Comparison of ENCODE assay signal across 11 mouse cellular contexts in genomic region chr9:53404050-53404752, GRCm38 (mm10). TPM values are rescaled to one million over a fixed set of nuclear protein-coding genes. Genes with fewer than 3 reads are reported as not detected.
DNase-seq lines count a peak whose midpoint lies in the region; ATAC-seq and TF ChIP-seq lines count a peak whose summit lies in the region.
"Had no signal": no experiment of that assay in that cellular context is flagged by ENCODE, and none has a peak within 500 bp of the region (broad histone marks: within the 10 kb centered on the region; RNA-seq: fewer than 3 reads in every experiment).

No protein-coding gene starts in this region.

- peak overlapping the region; percentile 19; the same call in 1 of the 2 replicates for H3K27ac ChIP-seq in kidney, adult 2 months (ENCODE audit: insufficient read depth, low read depth, low read length)
- no peak overlapping the region for H3K27ac ChIP-seq in hindbrain, embryonic 12.5 days
- peak overlapping the region; percentile 93 for H3K27ac ChIP-seq in midbrain, embryonic 16.5 days (ENCODE audit: low read length)

- no peak for TF ChIP-seq CTCF in kidney, adult 2 months (conservative IDR thresholded peaks at IDR 0.05; ENCODE audit: insufficient read depth, insufficient read length, low read depth, low read length)

- no peak overlapping the region for H3K4me2 ChIP-seq in hindbrain, embryonic 12.5 days (replicated peaks)
- peak overlapping the region; percentile 65 for H3K4me2 ChIP-seq in midbrain, embryonic 16.5 days (ENCODE audit: low read length)

- peaks cover 10% of the 10 kb centered on the region; the same call in 1 of the 2 replicates for H3K4me1 ChIP-seq in kidney, adult 2 months (ENCODE audit: control insufficient read depth, insufficient read depth, low read length)
- peaks cover 20% of the 10 kb centered on the region for H3K4me1 ChIP-seq in hindbrain, embryonic 12.5 days
- H3K4me1 ChIP-seq in midbrain, embryonic 16.5 days (ENCODE audit: control insufficient read depth, insufficient read depth, low read length) = peaks cover 9% of the 10 kb centered on the region

- no peak overlapping the region for H3K9ac ChIP-seq in hindbrain, embryonic 12.5 days
- no peak overlapping the region for H3K9ac ChIP-seq in midbrain, embryonic 16.5 days (ENCODE audit: low read depth, low read length)
- H3K9ac ChIP-seq: intestine, embryonic 15.5 days; lung, embryonic 15.5 days had no signal

- H3K4me3 ChIP-seq in kidney, adult 2 months (ENCODE audit: insufficient read depth, low read depth, low read length) = no peak overlapping the region
- H3K4me3 ChIP-seq in hindbrain, embryonic 12.5 days = no peak overlapping the region
- H3K4me3 ChIP-seq in midbrain, embryonic 16.5 days (ENCODE audit: low read depth, low read length) = no peak overlapping the region

- DNase-seq in kidney, adult 2 months = no peak
- no peak for DNase-seq in kidney, postnatal 36 days
- peak; percentile 59 for DNase-seq in NIH3T3 (ENCODE audit: low read depth)
- no peak for DNase-seq in gastrocnemius, adult 18-20 months (ENCODE audit: low spot score)
- no peak for DNase-seq in thymus, postnatal 14 days
- DNase-seq in right cerebral cortex, adult 2 months (ENCODE audit: low spot score in 2 of 2) = no peak

- TF ChIP-seq POLR2A in kidney, adult 2 months (IDR thresholded peaks at IDR 0.05; ENCODE audit: low read depth, low read length) = no peak

- WGBS in kidney, adult 2 months = 84% methylated on average over 6 of the region's 6 CpGs
- WGBS in hindbrain, embryonic 12.5 days = 77% methylated on average over 6 of the region's 6 CpGs
- 76% methylated on average over 6 of the region's 6 CpGs for WGBS in midbrain, embryonic 16.5 days

- no peaks in the 10 kb centered on the region for H3K9me3 ChIP-seq in hindbrain, embryonic 12.5 days (replicated peaks)
- no peaks in the 10 kb centered on the region for H3K9me3 ChIP-seq in midbrain, embryonic 16.5 days (replicated peaks; ENCODE audit: control insufficient read depth, low read length, poor library complexity, severe bottlenecking)
- H3K9me3 ChIP-seq: intestine, embryonic 15.5 days; lung, embryonic 15.5 days had no signal

- H3K27me3 ChIP-seq in kidney, adult 2 months (replicated peaks; ENCODE audit: control insufficient read depth, insufficient read depth, low read length) = no peaks in the 10 kb centered on the region
- no peaks in the 10 kb centered on the region for H3K27me3 ChIP-seq in hindbrain, embryonic 12.5 days
- H3K27me3 ChIP-seq in midbrain, embryonic 16.5 days (ENCODE audit: control insufficient read depth, insufficient read depth, low read depth, low read length) = no peaks in the 10 kb centered on the region
- H3K27me3 ChIP-seq: intestine, embryonic 15.5 days; lung, embryonic 15.5 days; Patski had no signal

- H3K36me3 ChIP-seq in kidney, adult 2 months (ENCODE audit: control insufficient read depth, insufficient read depth, low read length) = no peaks in the 10 kb centered on the region
- H3K36me3 ChIP-seq in hindbrain, embryonic 12.5 days = no peaks in the 10 kb centered on the region
- H3K36me3 ChIP-seq in midbrain, embryonic 16.5 days (ENCODE audit: control insufficient read depth, insufficient read depth, low read length) = no peaks in the 10 kb centered on the region
- H3K36me3 ChIP-seq: intestine, embryonic 15.5 days had no signal

- ATAC-seq in hindbrain, embryonic 12.5 days (ENCODE audit: low FRiP score) = peak; percentile 41; the same call in 1 of the 2 replicates
- ATAC-seq in midbrain, embryonic 16.5 days = 0 out of 2 replicates have a peak, but pooled peaks have one; percentile 51
- ATAC-seq: Patski had no signal

RNA-seq across cellular contexts. Expression of gene 4930550C14Rik, which starts 2.1 kb away (rescaled TPM):
- 1.0 and 1.8 TPM in 2 replicates for polyA plus RNA-seq in kidney, adult 2 months (2012; rRNA removed)
- polyA plus RNA-seq in hindbrain, embryonic 12.5 days (2016; fragmentation: Nextera tagmentation; extraction: Ambion mirVana) = 0.49 and 0.77 TPM in 2 replicates
- 0.27 and 0.28 TPM in 2 replicates for polyA plus RNA-seq in midbrain, embryonic 16.5 days (2015; fragmentation: Nextera tagmentation; extraction: Ambion mirVana)
- not detected for total RNA-seq in gastrocnemius, adult 18-20 months (2021)

RNA-seq across cellular contexts. Expression of gene Kdelc2, which starts 20.4 kb away (rescaled TPM):
- 3.5 and 4.3 TPM in 2 replicates for polyA plus RNA-seq in kidney, adult 2 months (2012; rRNA removed)
- polyA plus RNA-seq in hindbrain, embryonic 12.5 days (2016; fragmentation: Nextera tagmentation; extraction: Ambion mirVana) = 13.4 and 15.0 TPM in 2 replicates
- 5.2 and 5.9 TPM in 2 replicates for polyA plus RNA-seq in midbrain, embryonic 16.5 days (2015; fragmentation: Nextera tagmentation; extraction: Ambion mirVana)
- 1 to 10 TPM; 3.6 to 4.0 TPM for total RNA-seq in gastrocnemius, adult 18-20 months (2021)
